Mouse (Mus musculus) adrenal gland, adult 18-20 months (tissue): Measurements from ENCODE around the gene Prc1. TPM values are rescaled to one million over a fixed set of nuclear protein-coding genes. Genes with fewer than 3 reads are reported as not detected.
"Not testable (repeated sequence)": the region's sequence is repeated elsewhere in the genome, so short reads cannot be mapped to it uniquely, and the experiment has no call there.

Experiments
- DNase-seq, 2 experiments: peaks; one replicate each; pipeline ENCODE4 v3.0.0; 2021 to 2022; ENCODE audit warnings: low spot score in 2 of 2
- total RNA-seq, 2 experiments: library from RNA; stranded (reverse); gene quantifications; 1 replicate in 1 of 2; 2 replicates in 1 of 2; pipeline ENCODE4 v1.2.3; 2021

The Prc1 gene
- total RNA-seq, 2 experiments from 2014 or later = 3.6 to 4.6 TPM

GRCm38 (mm10) chr7:80284391-80284790 lies 9.9 kb upstream of the Prc1 start:
- no peak for DNase-seq

- DNase-seq = no peak
Observed at GRCm38 (mm10) chr7:80285725-80286124, 8.5 kb upstream of the Prc1 start.

- DNase-seq = no peak
Observed at GRCm38 (mm10) chr7:80287736-80288135, 6.5 kb upstream of the Prc1 start.

- no peak for DNase-seq
Observed at GRCm38 (mm10) chr7:80294764-80295648, 756 bp downstream of the Prc1 start.

- DNase-seq = no peak
Observed at GRCm38 (mm10) chr7:80296462-80296861, 2.2 kb downstream of the Prc1 start.

GRCm38 (mm10) chr7:80297041-80297440 lies 2.8 kb downstream of the Prc1 start:
- no peak for DNase-seq

- DNase-seq = no peak
Observed at GRCm38 (mm10) chr7:80298754-80299153, 4.5 kb downstream of the Prc1 start.

GRCm38 (mm10) chr7:80299568-80299967 lies 5.3 kb downstream of the Prc1 start:
- no peak for DNase-seq

GRCm38 (mm10) chr7:80301522-80301921 lies 7.3 kb downstream of the Prc1 start:
- DNase-seq = no peak

GRCm38 (mm10) chr7:80307766-80308165 lies 13.5 kb downstream of the Prc1 start:
- no peak for DNase-seq

GRCm38 (mm10) chr7:80310771-80311170 lies 16.5 kb downstream of the Prc1 start:
- no peak for DNase-seq

GRCm38 (mm10) chr7:80315733-80316132 lies 21.5 kb downstream of the Prc1 start:
- no peak for DNase-seq

GRCm38 (mm10) chr7:80317439-80318115 lies 23.3 kb downstream of the Prc1 start:
- DNase-seq = no peak

- no peak for DNase-seq
Observed at GRCm38 (mm10) chr7:80318670-80319069, 24.4 kb downstream of the Prc1 start.

GRCm38 (mm10) chr7:80319846-80320496 lies 25.7 kb downstream of the Prc1 start:
- no peak for DNase-seq

- no peak for DNase-seq
Observed at GRCm38 (mm10) chr7:80323336-80323735, 29.1 kb downstream of the Prc1 start.

- DNase-seq = peak; percentile 92 to 93
Observed at GRCm38 (mm10) chr7:80324043-80324815, 30.0 kb downstream of the Prc1 start, which contains the start of gene Rccd1. Gene Rccd1, minus strand, starts transcription at chr7:80324454.

- not testable (repeated sequence) for DNase-seq
Observed at GRCm38 (mm10) chr7:80324816-80325119, 30.5 kb downstream of the Prc1 start.

- no peak for DNase-seq
Observed at GRCm38 (mm10) chr7:80325292-80325868, 31.1 kb downstream of the Prc1 start.

GRCm38 (mm10) chr7:80326076-80326475 lies 31.8 kb downstream of the Prc1 start:
- no peak for DNase-seq

- no peak for DNase-seq
Observed at GRCm38 (mm10) chr7:80330278-80330677, 36.0 kb downstream of the Prc1 start.
